Mouse (Mus musculus) kidney, postnatal 0 days (tissue): ENCODE measurements around the gene Ttc9. TPM values are rescaled to one million over a fixed set of nuclear protein-coding genes. Genes with fewer than 3 reads are reported as not detected.

Experiments used
- ATAC-seq: fragments of 200-750 bp; cut with Nextera tagmentation; replicated peaks from 2 replicates; pipeline ENCODE4 v1.8.0; 2017; ENCODE audit warnings: low read depth, moderate number of reproducible peaks, moderate TSS enrichment, moderate library complexity; ENCODE audit not compliant: low FRiP score
- DNase-seq: peaks from one replicate; pipeline ENCODE4 v3.0.0-alpha.2; 2016; ENCODE audit warnings: low spot score
- H3K27ac ChIP-seq: fragments of 300-500 bp; sonication (generic); 2 replicates; pipeline ENCODE4 v1.5.1; 2014; ENCODE audit warnings: mild to moderate bottlenecking
- H3K27me3 ChIP-seq: fragments of 300-500 bp; sonication (generic); 2 replicates; pipeline ENCODE4 v1.6.1; 2014; ENCODE audit warnings: low read length, mixed read lengths; ENCODE audit not compliant: insufficient read depth
- H3K36me3 ChIP-seq: fragments of 300-500 bp; sonication (generic); 2 replicates; pipeline ENCODE4 v1.6.1; 2014; ENCODE audit warnings: low read length, mixed read lengths; ENCODE audit not compliant: insufficient read depth
- H3K4me1 ChIP-seq: fragments of 300-500 bp; sonication (generic); replicated peaks from 2 replicates; pipeline ENCODE4 v1.6.1; 2014; ENCODE audit warnings: antibody characterized with exemption, low read length, mixed read lengths; ENCODE audit not compliant: insufficient read depth
- H3K4me2 ChIP-seq: fragments of 300-500 bp; sonication (generic); 2 replicates; pipeline ENCODE4 v1.6.1; 2014; ENCODE audit warnings: mild to moderate bottlenecking, low read length, moderate library complexity, mixed read lengths
- H3K4me3 ChIP-seq: fragments of 300-500 bp; sonication (generic); replicated peaks from 2 replicates; pipeline ENCODE4 v1.5.1; 2014; ENCODE audit warnings: low read depth, low read length
- H3K9ac ChIP-seq: fragments of 300-500 bp; sonication (generic); 2 replicates; pipeline ENCODE4 v1.6.1; 2014; ENCODE audit warnings: low read depth, low read length
- H3K9me3 ChIP-seq: fragments of 300-500 bp; sonication (generic); replicated peaks from 2 replicates; pipeline ENCODE4 v1.6.1; 2016; ENCODE audit warnings: low read length, inconsistent platforms, mixed read lengths
- CTCF ChIP-seq: IDR thresholded peaks from 2 replicates; pipeline ENCODE4 v1.5.1; 2016; ENCODE audit warnings: antibody characterized with exemption, low read depth, mild to moderate bottlenecking, moderate library complexity
- WGBS: fragments of 180-500 bp; shearing (Covaris S2); extraction: QIAGEN DNeasy Blood & Tissue Kit; methylation state at CpG from one replicate; pipeline ENCODE4 v1.1.7; 2014; 5-methylcytosine and 5-hydroxymethylcytosine counted together
- polyA plus RNA-seq: library from polyadenylated mRNA; unstranded; fragments of >200 nt; fragmentation: Nextera tagmentation; extraction: Ambion mirVana; gene quantifications from 2 replicates; pipeline ENCODE4 v1.2.1, GENCODE M21; 2015

Gene Ttc9
- polyA plus RNA-seq, 1 experiment from 2014 or later: 2.1 TPM

DNA sequence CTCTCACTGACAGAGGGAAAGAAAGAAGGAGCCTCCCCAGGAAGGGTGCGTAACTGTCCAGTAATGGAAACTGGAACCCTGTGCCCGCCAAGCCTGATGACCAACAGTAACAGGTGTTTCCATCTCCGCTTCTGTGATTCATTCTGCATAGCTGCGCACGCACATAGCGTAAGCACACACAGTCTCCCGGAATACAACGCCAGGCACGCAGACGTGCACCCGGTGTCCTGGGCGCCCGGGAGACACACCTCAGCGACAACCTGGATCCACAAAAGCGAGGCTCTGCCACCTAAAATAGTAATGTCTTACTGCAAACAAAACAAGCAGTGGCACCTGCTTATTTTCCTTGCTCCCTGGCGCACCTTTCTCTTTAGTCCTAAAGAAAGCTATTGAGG is 532 bp upstream of the Ttc9 start:
- H3K27me3 ChIP-seq: peaks cover 38% of the 10 kb centered on the region
- no peaks in the 10 kb centered on the region for H3K9me3 ChIP-seq
- DNase-seq (no peak), ATAC-seq (no peak)
- no peak overlapping the region for H3K27ac ChIP-seq
- H3K4me2 ChIP-seq: peak overlapping the region; percentile 96
- no peaks in the 10 kb centered on the region; the same call in 1 of the 2 replicates for H3K4me1 ChIP-seq
- 0 out of 2 replicates have a peak overlapping the region, but pooled peaks have one; percentile 51 for H3K9ac ChIP-seq
- H3K4me3 ChIP-seq: peak overlapping the region; percentile 50
- no peaks in the 10 kb centered on the region for H3K36me3 ChIP-seq
- WGBS: 3% methylated on average over 16 of the region's 16 CpGs
- TF ChIP-seq CTCF: no peak

DNA sequence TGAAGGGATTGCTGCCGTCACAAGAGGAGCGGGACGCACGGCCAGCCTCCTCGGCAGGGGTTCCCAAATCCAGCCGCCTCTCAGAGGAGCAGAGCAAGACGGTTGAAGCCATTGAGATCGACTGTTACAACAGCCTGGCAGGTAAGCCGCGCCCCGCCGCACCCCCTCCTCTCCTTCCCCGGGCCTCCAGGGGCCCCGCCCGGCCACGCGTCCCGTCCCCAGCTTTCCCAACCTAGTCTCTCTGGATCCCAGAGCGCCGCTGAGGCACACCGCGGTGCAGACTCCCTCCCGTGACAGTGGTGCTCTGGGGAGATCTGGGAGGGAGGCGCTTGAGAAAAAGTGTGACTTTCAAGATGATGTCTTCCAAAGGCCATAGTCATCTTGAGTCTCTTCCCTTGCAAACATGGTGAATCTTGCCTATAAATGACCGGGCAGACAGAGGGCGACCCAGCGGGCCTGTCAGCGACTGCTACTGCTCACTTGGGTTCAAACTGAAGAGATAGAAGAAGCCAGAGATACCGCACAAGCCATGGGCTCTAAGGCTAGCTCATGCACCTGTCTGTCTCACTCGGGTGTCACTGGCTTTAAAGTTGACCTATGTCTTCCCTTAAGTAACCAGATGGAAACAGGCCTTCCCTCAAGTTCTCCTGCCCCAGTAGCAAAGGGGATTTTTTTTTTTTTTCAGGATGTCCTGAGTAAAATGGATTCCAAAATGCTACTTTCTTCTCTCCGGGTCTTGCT is 782 bp downstream of the Ttc9 start:
- ATAC-seq (no peak), DNase-seq (no peak)
- no peaks in the 10 kb centered on the region for H3K9me3 ChIP-seq
- H3K27ac ChIP-seq: no peak overlapping the region
- H3K4me3 ChIP-seq: peak overlapping the region; percentile 50
- peaks cover 38% of the 10 kb centered on the region for H3K27me3 ChIP-seq
- H3K4me2 ChIP-seq: peak overlapping the region; percentile 96
- 3% methylated on average over 24 of the region's 31 CpGs for WGBS
- H3K36me3 ChIP-seq: no peaks in the 10 kb centered on the region
- TF ChIP-seq CTCF: no peak
- no peaks in the 10 kb centered on the region; the same call in 1 of the 2 replicates for H3K4me1 ChIP-seq
- H3K9ac ChIP-seq: peak overlapping the region; percentile 51

DNA sequence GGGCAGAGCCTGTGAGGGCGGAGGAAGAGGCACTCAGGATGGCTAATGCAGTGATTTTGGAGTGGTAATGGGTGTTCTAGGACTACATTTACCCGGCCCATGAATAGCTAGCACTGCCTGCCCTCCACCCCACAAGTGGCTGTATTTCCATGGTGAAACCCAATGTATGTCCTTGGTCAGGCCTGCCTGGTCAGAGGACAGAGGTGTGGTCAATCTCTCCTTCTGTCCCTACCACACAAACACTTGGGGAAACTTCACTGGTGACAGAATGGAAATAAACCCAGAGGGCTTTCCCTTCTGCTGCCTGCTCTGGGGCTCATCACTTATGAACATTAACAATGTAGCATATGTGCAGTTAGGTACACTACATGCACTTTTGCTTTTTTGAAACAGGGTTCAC is 2.2 kb downstream of the Ttc9 start:
- Histone ChIP-seq H3K9ac (no peak overlapping the region), H3K9me3 (no peaks in the 10 kb centered on the region), H3K36me3 (no peaks in the 10 kb centered on the region), H3K4me3 (no peak overlapping the region), H3K27me3 (peaks cover 37% of the 10 kb centered on the region), H3K27ac (no peak overlapping the region), H3K4me1 (no peaks in the 10 kb centered on the region; the same call in 1 of the 2 replicates), H3K4me2 (no peak overlapping the region)
- no peak for TF ChIP-seq CTCF
- no peak for ATAC-seq
- DNase-seq: no peak
- WGBS: 74% methylated on average over 2 of the region's 2 CpGs

DNA sequence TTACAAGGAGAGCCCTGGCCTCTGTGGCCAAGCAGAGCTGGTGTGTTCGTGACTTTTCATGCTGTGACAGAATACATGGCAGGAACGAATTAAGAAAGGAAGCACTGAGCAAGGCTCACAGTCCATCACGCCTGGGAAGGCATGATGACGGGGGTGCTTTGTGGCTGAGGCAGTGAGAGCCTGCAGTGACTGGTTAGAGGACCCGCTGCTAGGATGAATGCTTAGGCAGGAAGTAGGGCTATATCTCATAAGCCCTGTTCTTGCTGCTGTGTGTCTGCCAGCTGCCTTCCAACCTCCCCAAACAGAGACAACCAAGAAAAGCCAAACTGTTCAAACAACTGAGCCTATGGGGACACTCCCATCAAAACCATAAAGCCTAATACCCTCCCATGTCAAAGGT is 9.6 kb downstream of the Ttc9 start:
- Histone ChIP-seq H3K9ac (no peak overlapping the region), H3K27ac (no peak overlapping the region), H3K4me2 (no peak overlapping the region), H3K36me3 (no peaks in the 10 kb centered on the region), H3K27me3 (no peaks in the 10 kb centered on the region), H3K4me1 (no peaks in the 10 kb centered on the region), H3K4me3 (no peak overlapping the region), H3K9me3 (no peaks in the 10 kb centered on the region)
- ATAC-seq: no peak
- WGBS: 53% methylated on average over 5 of the region's 5 CpGs
- no peak for TF ChIP-seq CTCF
- DNase-seq: no peak

DNA sequence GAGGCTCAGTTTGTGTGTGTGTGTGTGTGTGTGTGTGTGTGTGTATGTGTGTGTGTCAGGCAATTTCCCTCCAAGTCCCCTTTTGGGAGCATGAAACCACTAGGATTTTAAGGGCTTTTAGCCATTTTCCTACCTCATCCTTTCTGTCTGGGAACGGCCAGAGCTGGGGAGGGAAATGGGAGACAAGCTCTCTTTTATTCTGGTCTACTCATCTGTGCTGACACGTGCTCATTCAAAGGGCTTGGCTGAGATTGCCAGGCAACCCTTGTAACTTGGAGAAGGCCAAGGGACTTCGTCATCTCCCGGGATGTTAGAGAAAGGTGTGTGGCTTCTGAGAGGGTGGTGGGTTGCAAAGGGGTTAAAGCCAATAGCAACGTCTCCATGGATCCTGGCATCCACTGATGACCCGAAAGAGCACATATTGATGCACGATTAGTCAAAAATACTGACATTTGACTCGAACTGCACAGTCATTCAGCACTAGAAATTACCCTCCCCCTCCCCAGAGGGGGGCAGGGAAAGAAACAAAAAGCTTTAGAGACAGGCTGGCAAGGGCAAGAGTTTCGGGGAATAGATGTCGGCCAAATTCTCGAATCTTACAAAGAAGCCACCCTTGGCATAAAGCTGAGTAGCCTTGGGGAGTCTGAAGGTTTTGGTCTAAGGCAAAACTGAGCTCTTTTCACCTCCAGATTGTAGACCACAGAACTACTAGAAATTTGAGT is 11.5 kb downstream of the Ttc9 start:
- WGBS: 78% methylated on average over 11 of the region's 11 CpGs
- H3K9me3 ChIP-seq: no peaks in the 10 kb centered on the region
- TF ChIP-seq CTCF: no peak
- no peaks in the 10 kb centered on the region for H3K4me1 ChIP-seq
- H3K4me3 ChIP-seq: no peak overlapping the region
- DNase-seq: no peak
- no peaks in the 10 kb centered on the region for H3K36me3 ChIP-seq
- H3K27ac ChIP-seq: no peak overlapping the region
- no peak for ATAC-seq
- no peaks in the 10 kb centered on the region for H3K27me3 ChIP-seq
- H3K4me2 ChIP-seq: no peak overlapping the region
- no peak overlapping the region for H3K9ac ChIP-seq

- no peaks in the 10 kb centered on the region for H3K27me3 ChIP-seq
- 82% methylated on average over 6 of the region's 6 CpGs for WGBS
- no peak overlapping the region for H3K4me3 ChIP-seq
- no peak overlapping the region for H3K4me2 ChIP-seq
- DNase-seq (no peak), ATAC-seq (no peak)
- no peak overlapping the region for H3K27ac ChIP-seq
- no peaks in the 10 kb centered on the region for H3K4me1 ChIP-seq
- no peaks in the 10 kb centered on the region for H3K36me3 ChIP-seq
- no peak overlapping the region for H3K9ac ChIP-seq
- no peak for TF ChIP-seq CTCF
- no peaks in the 10 kb centered on the region for H3K9me3 ChIP-seq
Measured at GRCm38 (mm10) chr12:81646811-81647210, 15.8 kb downstream of the Ttc9 start.
